Mouse (Mus musculus): ENCODE results near the gene Lclat1.

DNA sequence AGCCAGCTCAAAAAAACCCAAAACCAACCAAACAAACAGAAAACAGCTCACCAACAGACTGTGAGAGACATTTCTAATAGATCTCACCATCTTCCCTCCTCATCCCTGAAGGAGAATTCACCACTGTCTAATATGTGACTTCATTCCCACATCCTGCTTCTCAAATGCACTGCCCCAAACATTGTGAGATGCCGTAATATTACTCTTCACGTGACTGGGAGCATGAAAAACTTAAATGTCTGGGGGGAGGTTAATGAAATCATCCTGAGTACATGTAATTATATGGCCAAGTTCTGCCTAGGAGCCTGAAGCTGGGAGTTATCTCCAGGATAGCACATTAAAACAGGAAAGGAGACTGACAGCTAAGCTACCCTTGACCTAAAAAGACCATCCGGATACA, 138.3 kb downstream of the Lclat1 start:
- no peak for TF ChIP-seq POLR2A (IDR thresholded peaks at IDR 0.05; ENCODE audit: borderline replicate concordance, insufficient read depth, low read length)
- TF ChIP-seq CTCF (IDR thresholded peaks at IDR 0.05; ENCODE audit: borderline replicate concordance, insufficient read depth, low read depth, low read length) = no peak

Data from cerebellum, adult 2 months (tissue).